Mouse (Mus musculus): Measurements from ENCODE around the gene Tubb5.
A peak's percentile ranks its signal among the peaks of the same experiment; 100 is the strongest.

Gene Tubb5

GRCm38 (mm10) chr17:35838122-35838544 is at the start of gene Tubb5:
Gene Tubb5 (minus strand): TSS chr17:35838306.
- peak; percentile 97 for DNase-seq (ENCODE audit: low spot score)

DNA sequence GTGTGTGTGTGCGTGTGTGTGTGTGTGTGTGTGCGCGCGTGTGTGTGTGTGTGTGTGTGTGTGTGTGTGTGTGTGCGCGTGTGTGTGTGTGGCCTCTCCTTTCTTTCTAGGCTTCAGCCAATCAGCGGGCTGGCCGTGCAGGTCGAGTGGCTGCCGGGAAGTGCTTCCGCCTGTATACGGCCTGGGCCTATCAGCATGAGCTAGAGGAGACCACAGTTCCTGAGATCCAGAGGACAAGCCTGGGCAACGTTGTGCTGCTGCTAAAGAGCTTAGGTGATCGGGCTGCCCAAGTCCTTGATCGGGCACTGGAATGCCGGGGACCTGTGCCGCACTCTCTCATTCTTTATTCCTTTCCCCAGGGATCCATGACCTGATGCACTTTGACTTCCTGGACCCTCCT is 49.6 kb upstream of the Tubb5 start:
- no peak for DNase-seq (ENCODE audit: low spot score)

DNA sequence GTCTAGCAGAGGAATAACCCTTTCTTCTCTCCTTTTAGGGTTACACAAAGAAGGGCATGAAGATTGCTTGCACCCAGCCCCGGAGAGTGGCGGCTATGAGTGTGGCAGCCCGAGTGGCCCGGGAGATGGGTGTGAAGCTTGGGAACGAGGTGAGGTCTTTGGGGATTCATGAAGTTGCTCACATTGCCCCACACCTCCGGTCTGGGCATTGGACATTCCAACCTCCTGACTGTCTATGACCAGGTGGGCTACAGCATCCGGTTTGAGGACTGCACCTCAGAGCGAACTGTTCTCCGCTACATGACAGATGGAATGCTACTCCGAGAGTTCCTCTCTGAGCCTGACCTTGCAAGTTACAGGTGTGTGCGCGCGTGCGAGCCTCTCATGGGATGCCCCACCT is 45.7 kb upstream of the Tubb5 start:
- DNase-seq (ENCODE audit: low spot score), result no peak

DNA sequence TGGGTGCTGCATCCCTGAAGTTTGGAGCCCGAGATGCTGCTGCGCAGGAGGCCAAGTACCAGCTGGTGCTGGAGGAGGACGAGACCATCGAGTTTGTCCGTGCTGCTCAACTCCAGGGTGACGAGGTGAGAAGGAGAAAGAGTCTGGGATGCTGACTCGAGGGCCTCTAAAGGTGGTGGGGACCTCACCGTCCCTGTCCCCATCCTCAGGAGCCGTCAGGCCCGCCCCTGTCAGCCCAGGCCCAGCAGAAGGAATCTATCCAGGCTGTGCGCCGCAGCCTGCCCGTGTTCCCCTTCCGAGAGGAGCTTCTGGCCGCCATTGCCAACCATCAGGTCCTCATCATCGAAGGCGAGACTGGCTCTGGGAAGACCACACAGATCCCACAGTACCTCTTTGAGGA is 44.8 kb upstream of the Tubb5 start:
- no peak for DNase-seq (ENCODE audit: low spot score)

DNA sequence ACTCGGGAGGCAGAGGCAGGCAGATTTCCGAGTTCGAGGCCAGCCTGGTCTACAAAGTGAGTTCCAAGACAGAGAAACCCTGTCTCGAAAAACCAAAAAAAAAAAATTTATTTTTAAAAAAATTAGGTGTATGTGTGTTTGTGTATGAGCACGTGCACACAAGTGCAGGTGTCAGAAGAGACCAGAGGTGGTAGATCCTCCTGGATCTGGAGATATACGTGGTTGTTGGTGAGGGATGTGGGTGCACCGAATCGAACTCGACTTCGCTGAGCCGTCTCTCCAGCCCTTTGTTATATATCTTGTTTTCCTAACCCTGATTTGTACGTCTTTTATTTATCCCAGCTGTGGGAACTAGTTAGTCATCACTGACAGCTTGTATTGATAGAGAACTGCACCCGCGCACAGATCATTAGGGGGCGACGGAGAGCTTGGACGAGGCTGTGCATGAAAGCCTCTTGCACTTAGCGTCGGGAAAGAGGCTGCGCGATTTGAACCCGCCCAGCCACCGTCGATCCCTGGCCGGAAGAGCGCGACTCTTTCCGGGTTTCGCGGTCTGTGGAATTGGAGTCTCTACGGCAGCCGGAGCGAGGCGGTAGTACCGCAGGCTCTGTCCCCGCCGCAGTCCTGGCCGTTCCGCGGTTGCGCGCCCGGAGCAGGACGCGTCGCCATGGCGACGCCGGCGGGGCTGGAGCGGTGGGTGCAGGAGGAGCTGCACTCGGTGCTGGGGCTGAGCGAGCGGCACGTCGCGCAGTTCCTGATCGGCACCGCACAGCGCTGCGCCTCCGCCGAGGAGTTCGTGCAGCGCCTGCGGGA is 41.3 kb upstream of the Tubb5 start, which contains the start of gene Dhx16:
TSS of gene Dhx16 (plus strand) at position 575 of the 813 bp plus-strand sequence.
- DNase-seq (ENCODE audit: low spot score), result peak; percentile 97

GRCm38 (mm10) chr17:35874721-35875120 is 36.6 kb upstream of the Tubb5 start:
- DNase-seq (ENCODE audit: low spot score), result no peak

- DNase-seq (ENCODE audit: low spot score), result peak; percentile 83
Measured at GRCm38 (mm10) chr17:35873774-35874519, 35.8 kb upstream of the Tubb5 start.

DNA sequence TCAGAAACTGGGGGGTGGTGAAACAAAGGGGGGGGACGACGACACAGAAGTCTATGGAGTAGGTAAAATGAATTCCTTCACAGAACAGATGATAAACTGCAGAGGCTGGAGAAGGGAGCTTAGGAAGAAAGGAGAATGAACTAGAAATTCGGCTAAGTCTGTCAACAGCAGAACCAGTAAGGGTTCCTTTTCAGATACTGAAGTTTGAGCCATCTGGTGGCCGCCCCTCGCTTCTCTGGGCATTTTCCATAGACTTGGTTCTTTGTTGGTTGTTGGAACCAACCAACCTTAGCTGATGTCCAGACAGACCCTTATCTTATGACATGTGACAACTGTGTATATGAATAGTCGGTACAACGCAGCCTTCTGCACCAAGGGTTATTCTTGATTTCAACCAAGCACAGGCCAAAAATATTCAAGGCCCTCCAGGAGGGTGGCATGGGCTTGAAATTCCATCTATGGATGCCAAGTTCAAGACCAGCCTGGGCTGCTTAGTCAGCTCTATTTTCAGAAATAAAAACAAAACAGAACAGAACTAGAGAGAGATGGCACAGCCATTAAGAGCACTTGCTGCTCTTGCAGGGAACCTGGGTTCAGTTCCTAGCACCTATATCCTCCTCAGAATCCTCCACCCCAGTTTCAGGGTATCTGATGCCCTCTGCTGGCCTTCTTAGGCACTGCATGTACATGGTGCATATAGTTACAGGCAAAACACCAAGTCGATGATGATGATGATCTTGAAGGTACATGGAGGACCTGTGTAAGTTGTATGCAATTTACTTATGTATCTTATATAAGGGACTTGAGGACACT is 33.0 kb upstream of the Tubb5 start:
- peak; percentile 49 for DNase-seq (ENCODE audit: low spot score)

DNA sequence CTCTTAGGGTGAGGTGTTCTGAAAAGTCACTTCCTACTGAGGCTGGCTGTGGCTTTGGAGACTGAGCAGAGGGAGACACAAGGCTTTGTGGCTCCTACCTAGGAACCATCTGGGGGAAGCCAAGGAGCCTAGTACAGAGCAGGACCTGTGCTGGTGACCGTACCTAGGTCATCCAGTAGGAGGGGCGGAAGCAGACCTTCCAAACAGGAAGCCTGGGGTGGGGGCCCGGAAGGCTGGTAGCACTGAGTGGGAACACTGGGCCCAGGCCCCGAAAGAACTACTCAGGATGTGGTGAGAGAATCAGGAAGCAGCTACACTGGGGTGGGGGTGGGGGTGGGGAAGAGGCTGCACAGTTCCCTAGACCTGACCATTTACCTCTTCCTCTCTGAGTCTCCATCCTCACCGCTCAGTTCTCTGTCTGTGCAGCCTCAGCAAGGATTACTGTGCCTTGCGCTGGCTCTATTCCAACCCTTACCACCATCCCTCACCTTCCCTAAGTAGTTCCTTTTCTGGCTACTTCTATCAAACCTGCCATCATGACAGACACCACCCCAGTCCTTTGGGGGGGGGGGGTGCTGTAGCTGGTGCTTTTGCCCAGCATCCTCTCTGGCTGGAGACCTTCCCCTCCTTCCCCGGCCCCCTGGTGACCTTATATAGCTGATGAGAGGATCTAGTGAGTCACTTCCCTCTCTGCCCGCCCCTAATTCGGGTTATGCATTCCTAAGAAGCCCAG is 32.2 kb upstream of the Tubb5 start:
- no peak for DNase-seq (ENCODE audit: low spot score)

GRCm38 (mm10) chr17:35869346-35870067 is 31.4 kb upstream of the Tubb5 start:
- peak; percentile 85 for DNase-seq (ENCODE audit: low spot score)

GRCm38 (mm10) chr17:35868961-35869345 is 30.8 kb upstream of the Tubb5 start:
- DNase-seq (ENCODE audit: low spot score), result peak; percentile 29

DNA sequence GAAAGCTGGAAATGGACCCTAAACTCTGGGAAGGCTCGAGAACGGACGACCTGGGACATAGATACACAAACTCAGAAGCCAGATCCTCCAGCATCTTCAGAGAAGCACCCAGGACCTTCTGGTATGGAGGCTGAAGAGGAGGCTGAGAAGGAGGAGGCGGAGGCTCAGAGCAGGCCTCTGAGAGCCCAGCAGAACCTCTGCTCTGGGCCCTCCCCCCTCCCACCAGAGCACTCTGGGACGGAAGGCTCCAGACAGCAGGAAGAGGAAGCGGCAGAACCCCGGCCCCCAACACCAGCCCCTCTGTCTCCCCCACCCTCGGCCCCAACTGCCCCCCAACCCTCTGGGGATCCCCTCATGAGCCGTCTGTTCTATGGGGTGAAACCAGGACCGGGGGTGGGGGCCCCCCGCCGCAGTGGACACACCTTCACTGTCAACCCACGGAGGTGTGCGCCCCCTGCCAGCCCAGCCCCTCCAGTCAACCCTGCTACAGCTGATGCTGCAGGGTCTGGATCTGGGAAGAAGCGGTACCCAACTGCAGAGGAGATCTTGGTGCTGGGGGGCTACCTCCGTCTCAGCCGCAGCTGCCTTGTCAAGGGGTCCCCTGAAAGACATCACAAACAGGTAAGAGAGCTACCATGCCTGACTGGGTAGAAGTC is 30.2 kb upstream of the Tubb5 start:
- peak; percentile 33 for DNase-seq (ENCODE audit: low spot score)

DNA sequence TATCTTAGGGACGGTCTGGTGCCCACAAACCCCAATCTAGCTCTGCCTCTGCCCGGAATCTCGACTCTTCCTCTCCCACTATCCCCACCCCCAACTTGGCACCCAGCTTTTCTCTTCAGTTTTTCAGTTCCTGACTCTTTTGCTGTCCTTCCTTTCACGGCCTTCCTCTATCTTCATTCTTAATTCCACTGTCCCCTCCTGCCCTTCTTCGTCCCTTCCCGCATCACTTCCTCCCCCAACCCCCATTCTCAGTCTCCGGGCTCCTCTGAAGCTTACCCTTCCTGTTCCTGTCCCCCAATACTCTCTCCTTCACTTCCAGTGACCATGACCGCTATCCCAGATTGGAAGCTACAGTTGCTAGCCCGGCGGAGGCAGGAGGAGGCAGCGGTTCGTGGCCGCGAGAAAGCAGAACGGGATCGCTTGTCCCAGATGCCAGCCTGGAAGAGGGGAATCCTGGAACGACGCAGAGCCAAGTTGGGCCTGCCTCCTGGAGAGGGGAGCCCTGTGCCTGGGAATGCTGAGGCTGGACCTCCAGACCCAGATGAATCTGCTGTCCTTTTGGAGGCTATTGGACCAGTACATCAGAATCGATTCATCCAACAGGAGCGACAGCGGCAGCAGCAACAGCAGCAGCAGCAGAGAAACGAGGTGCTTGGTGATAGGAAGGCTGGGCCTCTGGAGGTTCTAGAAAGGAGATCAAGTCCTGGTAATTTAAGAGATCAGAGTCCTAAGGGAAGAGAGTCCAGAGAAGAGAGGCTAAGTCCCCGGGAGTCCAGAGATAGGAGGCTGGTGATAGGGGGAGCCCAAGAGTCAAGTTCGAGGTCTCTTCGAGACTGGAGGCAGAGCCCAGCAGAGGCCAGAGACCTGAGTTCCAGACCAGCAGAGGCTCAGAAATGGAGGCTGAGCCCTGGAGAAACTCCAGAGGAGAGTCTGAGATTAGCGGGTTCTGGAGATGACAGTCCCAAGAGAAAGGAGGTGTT is 29.1 kb upstream of the Tubb5 start:
- peak; percentile 72 for DNase-seq (ENCODE audit: low spot score)

- DNase-seq (ENCODE audit: low spot score), result peak; percentile 73
Measured at GRCm38 (mm10) chr17:35866281-35866831, 28.2 kb upstream of the Tubb5 start.

DNA sequence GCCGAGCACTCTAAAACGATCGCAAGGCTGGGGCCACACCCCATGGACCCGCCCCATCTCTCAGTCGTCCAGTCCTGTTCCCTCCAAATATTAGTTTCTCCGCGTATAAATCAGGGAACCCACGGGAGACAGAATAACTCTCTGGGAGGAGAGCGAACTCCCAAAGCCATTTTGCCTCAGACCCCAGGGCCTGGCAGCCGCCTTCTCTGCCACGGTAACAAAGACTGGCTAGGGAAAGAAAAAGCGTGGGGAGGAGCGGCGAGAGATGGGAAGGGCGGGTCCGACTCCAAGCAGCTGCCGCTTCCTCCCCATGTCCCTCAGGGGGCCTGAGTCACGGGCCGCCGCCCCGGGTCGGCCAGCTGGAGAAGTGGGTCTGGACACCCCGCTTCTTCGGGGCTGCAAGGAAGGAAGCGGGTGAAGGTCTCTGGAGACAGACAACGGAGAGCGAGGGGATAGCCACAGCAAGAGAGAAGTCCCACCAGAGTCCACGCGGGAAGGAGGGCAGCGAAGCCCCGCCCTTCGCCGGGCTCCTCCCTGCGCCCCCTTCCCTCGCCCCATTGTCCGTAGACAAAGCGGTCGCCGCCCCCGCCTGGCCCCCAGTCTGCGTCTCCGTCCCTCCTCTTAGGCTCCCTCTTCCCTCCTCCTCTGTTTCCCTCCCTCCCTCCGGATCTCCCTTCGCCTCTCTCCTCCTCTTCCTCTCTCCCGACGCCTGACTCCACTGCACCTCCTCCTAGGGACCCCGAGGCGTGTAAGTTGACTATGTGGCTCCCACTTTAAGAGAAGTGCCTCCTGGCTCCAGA is 27.6 kb upstream of the Tubb5 start, which contains the start of gene Ppp1r18:
TSS of gene Ppp1r18 (plus strand) at position 113 of the 800 bp plus-strand sequence.
- peak; percentile 66 for DNase-seq (ENCODE audit: low spot score)

GRCm38 (mm10) chr17:35864832-35865353 is 26.8 kb upstream of the Tubb5 start:
- peak; percentile 61 for DNase-seq (ENCODE audit: low spot score)

GRCm38 (mm10) chr17:35861198-35861857 is 23.2 kb upstream of the Tubb5 start, which contains the start of gene Nrm:
Gene Nrm (plus strand): TSS chr17:35861318.
- DNase-seq (ENCODE audit: low spot score), result peak; percentile 90
